Mouse (Mus musculus): ENCODE data around the gene Cuedc1.

DNA sequence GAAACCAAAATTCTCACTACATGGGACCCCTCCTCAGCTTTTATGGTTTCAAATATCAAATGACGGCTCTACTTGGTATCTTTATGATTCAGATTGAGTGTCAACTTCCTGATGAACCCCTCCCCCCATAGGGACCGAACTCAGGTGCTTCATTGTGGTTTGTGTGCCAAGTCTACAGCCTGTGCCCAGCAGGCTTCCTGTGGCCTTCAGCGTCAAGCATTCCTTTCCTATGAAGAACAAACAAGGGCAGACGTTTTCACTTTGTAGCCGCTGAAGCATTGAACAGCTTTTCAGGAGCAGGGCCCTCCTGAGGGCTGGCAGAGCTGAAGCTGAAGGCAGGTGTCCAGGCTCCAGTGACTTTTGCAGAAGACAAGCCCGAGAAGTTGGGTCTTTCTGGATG, 115.9 kb downstream of the Cuedc1 start:
- TF ChIP-seq GATA1 (IDR thresholded peaks at IDR 0.05; ENCODE audit: borderline replicate concordance, low read length) = no peak
- no peak for TF ChIP-seq FLI1 (IDR thresholded peaks at IDR 0.05; ENCODE audit: low read length)
